Mouse (Mus musculus) T-helper 17 cell (primary cell): Measurements from ENCODE around the gene Slc29a2.

ENCODE experiments used
- in situ Hi-C, 2 experiments: fragments of 300-600 bp; cut with MboI, MseI; formaldehyde crosslinking; loops; 1 replicate in 1 of 2; 2 replicates in 1 of 2; pipeline ENCODE4 v1.15.1; 2025; ENCODE audit warnings: high pct_unique_total_duplicates in 2 of 2

Slc29a2 gene

DNA sequence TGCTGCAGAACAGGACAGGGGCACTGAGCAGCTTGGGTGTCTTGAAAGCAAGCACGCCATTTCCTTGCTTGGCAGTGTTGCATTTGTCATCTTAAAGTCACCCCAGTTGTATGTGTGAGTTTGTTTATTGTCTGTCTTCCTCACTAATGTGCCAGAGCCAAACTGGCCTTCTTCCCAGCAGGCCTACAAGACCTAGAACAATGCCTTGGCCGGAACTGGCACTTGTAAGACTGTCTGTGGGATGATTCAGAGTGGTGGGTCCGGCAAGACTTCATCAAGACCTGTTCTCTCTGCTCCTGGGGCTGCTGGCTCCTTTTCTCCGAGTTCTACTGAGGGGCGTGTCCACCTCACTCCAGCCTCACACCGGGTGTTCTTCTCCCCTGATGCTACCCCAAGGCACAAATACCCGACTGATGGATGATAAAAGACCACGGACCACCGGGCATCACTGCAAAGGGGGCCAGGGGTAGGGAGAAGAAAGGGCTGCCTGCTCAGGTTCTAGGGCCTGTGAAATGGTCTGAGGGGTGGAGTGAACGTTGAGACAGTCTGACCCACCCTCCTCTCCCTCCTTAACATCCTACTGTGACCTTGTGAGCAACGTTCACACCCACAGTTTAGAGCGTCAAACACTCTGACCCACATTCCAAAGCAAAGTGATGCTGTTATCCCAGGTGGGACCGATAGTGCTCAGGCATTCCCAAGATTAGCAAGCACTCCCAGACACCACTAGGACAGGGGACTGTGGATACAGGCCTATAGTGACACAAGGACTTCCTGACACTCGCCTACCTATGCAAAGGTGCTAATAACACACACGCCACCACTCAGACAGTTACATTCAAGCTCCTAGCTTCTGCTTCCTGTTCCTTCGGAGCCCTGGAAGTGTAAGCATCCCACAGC, 34.5 kb downstream of the Slc29a2 start:
- in situ Hi-C loops: no loop called here

DNA sequence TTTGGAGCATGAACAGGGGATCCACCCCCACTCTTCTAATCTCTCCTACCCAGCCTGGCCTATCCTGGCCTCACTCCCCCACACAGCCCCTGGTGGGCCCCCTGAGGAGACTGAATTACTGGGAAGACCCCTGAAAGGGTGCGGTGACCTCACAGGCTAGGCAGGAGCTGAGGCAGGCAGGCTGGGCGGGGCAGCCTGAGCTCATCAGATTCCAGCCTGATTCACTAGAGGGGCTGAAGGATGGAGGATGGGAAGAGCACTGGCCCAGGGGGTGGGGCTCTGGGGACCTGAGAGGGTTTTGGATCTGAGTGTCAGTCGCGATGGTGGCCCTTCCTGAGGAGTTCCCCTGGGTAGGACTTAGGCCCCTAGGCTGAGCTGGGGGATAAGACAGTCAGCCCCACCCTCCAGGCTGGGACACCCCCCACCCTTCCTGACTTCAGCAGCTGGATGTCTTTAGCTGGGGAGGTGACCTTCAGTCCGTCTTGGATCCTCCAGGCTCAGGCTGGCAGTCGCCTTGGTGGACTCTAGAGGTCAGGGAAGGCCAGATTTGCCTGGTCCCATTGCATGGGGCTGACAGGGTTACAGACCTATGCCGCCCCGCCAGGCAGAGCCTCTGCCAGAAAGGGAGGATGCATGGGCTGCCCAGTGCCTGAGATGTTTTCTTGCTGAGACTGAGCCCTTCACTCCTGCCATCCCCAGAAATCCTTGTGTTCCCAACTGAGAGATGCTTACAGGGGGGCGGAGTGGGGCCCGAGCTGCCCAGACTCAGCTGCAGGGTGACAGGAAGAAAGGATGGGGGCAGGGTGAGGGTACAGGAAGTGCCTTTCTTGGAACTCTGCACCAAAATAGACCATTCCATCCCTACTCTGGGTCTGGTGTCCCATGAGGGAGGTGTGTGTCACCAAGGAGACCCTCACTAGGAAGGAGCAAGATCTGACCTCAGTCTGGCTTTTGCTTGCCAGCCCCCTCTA, 35.4 kb downstream of the Slc29a2 start:
- in situ Hi-C loops: no loop called here

DNA sequence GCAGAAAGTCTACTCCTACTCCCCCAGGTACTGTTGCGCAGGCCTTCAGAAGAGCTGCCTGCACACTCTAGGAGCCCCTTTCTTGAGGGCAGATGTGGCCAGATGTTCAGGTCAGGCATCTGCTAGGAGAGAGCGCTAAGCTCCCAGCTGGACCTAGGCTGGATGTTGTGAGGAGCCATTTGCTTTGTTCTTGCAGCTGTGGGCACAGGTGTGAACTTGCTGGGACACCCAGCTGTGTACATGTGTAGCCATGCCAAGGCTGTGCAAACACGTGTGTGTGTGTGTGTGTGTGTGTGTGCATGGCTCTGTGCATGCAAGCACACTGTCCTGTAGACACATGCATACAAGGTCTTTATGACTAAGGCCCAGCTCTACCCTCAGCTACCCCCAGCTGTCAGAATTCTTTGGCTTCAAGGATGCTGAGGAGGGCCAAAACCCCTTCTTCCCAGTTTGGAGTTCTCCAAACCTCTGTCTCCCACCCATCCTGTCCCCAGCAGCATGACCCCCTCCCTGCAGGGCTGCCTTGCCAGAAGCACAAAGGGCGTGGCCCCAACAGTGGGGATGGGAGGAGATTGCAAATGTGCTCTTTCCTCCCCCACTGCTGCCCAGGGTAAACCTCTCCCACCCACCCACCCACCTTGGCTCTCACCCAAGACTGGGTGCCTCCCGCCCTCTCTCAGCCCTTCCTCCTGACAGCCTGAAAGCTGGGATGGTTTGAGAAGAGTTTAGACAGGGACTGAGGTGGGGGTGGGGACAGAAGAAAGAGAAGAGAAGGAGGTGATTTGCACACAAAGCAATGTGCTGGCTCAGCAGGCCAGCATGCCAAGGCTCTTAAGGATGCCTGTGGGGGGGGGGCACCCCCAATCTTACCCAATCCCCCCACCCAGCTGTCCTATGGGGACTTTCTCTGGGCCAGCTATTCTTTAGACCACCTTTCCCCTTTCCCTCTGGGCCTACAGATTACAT, 37.0 kb downstream of the Slc29a2 start:
- in situ Hi-C loops: no loop called here

DNA sequence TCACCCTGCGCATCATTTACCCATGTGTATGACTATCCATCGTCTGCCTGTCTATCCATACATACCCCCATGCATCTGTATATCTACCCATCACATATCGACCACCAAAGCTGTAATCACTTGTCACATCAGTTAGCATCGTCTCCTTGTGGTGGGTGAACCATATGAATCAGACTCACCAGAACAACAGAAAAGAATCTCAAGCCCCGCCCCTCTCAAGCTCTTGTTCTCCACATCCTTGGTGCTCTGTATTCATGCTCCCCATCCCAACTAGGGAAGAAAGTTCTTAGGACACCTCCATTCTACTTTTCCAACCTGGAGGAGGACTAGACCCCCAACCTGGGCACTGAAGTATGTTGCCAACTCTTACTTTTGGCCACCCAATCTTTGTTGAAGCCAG, 38.4 kb downstream of the Slc29a2 start:
- in situ Hi-C loops: no loop called here

DNA sequence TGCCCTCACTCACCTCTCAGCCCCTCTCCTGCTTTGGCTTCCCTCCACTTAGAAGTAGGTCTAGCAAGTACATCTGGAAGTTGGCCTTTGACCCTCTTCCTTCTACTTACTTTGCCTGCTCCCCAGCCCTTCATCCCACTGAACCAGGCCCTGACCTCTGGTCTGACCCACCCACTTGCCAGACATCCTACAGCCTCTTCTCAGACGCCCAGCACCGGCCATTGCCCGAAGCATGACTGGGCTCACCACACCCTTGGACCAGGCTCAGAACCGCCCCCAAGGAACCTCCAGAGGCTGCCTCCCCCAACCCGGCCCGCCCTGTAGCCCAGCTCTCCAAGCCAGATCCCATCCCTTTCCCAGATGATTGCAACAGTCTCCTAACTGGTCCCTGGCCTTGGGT, 38.8 kb downstream of the Slc29a2 start:
- in situ Hi-C loops: no loop called here

DNA sequence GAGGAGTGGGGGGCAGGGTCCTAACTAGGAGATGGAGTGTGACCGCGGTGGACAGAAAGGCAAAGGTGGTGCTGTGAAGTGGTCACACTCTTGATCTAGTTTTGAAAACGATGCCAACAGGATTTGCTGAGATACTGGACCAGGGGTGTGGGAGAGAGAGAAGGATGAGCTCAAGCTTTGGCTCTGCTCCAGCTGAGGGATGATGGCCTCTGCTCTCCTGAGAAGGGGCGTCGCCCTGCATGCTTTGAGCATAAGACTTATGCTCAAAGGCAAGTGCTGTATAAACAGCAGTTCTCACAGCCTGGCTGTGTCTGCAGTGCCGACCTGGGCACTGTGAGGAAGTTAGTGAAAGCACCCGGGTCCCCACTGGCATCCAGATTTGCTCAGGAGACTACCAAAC, 41.4 kb downstream of the Slc29a2 start:
- in situ Hi-C loops: no loop called here

DNA sequence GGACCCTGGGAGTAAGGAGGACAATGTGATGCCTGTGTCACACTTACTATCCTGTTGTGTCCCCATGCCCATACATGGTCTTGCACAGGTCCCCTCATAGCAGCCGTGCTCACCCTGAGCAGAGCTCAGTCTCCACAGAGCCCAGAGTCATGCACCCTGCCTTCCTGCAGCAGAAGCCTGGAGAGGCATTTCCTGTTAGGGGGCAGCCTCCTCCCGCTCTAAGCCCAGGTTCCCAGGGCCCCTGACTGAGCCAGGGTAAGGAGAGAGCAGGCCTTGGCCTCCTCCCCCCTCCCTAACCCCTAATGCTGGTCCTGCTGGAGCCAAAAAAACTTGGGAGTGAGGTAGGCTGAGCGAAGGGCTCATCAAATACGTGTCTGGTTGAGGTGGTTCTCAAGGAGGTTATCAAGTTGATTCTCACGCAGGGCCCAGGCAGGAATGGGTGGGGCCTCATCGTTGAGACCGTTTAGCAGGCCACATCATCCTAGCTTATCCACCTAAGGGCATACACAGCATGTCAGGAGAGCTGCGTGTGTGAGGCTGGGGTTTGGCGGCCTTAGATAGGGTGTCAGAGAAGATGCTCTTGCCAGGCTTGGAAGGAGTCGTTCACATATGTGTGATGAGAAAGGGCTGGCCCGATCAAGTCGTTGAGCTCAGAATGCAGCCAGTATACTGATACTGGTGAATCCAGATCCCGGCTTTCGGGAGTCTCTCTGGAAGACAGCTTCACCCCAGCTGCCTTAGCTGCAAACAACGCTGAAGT, 43.6 kb downstream of the Slc29a2 start:
- in situ Hi-C loops: no loop called here

DNA sequence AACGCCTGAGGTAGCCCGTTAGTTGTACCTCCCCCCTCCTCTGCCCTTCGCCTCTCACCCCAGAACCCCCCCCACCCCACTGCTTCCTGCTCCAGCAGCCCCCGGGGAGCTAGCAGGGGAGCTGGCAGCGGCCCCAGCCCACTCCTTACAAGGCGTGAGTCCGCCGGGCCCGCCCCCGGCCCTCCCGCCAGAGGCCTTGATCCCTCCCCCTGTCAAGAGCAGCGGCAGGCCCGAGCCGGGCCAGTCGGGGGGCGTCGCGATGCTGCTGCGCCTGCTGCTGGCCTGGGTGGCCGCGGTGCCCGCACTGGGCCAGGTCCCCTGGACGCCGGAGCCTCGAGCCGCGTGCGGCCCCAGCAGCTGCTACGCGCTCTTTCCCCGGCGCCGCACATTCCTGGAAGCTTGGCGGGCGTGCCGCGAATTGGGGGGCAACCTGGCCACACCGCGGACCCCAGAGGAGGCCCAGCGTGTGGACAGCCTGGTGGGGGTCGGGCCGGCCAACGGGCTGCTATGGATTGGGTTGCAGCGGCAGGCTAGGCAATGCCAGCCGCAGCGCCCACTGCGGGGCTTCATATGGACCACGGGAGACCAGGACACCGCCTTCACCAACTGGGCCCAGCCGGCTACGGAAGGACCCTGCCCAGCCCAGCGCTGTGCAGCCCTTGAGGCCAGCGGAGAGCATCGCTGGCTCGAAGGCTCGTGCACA, 44.4 kb downstream of the Slc29a2 start, which contains the start of gene Cd248:
TSS of gene Cd248 (plus strand) at position 212 of the 703 bp plus-strand sequence.
- in situ Hi-C loops: no loop called here

DNA sequence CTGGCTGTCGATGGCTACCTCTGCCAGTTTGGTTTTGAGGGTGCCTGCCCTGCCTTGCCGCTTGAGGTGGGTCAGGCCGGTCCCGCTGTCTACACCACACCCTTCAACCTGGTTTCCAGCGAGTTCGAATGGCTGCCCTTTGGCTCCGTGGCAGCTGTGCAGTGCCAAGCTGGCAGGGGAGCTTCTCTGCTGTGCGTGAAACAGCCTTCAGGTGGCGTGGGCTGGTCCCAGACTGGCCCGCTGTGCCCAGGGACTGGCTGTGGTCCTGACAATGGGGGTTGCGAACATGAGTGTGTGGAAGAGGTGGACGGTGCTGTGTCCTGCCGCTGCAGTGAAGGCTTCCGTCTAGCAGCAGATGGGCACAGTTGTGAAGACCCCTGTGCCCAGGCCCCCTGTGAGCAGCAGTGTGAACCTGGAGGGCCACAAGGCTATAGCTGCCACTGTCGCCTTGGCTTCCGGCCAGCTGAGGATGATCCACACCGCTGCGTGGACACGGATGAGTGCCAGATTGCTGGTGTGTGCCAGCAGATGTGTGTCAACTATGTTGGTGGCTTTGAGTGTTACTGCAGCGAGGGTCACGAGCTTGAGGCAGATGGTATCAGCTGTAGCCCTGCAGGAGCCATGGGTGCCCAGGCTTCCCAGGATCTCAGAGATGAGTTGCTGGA, 45.0 kb downstream of the Slc29a2 start:
- in situ Hi-C loops: no loop called here

DNA sequence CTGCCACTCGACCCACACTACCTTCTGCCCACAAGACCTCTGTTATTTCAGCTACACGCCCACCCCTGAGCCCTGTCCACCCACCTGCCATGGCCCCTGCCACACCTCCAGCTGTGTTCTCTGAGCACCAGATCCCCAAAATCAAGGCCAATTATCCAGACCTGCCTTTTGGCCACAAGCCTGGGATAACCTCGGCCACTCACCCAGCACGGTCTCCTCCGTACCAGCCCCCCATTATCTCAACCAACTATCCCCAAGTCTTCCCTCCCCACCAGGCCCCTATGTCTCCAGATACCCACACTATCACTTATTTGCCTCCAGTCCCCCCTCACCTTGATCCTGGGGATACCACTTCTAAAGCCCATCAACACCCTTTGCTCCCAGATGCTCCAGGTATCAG, 45.8 kb downstream of the Slc29a2 start:
- in situ Hi-C loops: no loop called here

DNA sequence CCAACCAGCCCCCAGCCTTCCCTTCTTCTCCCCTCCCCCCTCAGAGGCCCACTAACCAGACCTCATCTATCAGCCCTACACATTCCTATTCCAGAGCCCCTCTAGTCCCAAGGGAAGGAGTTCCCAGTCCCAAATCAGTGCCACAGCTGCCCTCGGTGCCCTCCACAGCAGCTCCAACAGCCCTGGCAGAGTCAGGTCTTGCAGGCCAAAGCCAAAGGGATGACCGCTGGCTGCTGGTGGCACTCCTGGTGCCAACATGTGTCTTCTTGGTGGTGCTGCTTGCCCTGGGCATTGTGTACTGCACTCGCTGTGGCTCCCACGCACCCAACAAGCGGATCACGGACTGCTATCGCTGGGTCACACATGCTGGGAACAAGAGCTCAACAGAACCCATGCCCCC, 46.3 kb downstream of the Slc29a2 start:
- in situ Hi-C loops: no loop called here

DNA sequence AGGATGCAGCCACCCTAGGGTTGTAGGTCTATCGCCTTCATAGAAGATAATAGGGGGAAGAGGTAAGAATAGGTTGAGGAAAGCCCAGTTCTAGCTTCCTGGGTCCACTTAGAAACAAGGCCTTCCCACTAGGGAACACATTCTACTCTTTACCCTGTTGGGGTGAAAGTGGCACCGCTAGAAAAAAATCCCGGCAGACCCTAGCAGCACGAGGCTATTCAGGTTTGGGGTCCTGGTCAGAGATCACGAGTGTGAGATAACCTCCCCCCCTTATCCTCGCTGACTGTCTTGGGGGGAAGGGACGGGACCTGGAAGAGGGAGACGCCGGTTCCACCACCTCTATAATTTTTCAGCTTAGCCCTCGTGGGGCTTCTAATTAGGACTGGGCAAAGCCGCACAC, 47.4 kb downstream of the Slc29a2 start:
- in situ Hi-C loops: no loop called here

DNA sequence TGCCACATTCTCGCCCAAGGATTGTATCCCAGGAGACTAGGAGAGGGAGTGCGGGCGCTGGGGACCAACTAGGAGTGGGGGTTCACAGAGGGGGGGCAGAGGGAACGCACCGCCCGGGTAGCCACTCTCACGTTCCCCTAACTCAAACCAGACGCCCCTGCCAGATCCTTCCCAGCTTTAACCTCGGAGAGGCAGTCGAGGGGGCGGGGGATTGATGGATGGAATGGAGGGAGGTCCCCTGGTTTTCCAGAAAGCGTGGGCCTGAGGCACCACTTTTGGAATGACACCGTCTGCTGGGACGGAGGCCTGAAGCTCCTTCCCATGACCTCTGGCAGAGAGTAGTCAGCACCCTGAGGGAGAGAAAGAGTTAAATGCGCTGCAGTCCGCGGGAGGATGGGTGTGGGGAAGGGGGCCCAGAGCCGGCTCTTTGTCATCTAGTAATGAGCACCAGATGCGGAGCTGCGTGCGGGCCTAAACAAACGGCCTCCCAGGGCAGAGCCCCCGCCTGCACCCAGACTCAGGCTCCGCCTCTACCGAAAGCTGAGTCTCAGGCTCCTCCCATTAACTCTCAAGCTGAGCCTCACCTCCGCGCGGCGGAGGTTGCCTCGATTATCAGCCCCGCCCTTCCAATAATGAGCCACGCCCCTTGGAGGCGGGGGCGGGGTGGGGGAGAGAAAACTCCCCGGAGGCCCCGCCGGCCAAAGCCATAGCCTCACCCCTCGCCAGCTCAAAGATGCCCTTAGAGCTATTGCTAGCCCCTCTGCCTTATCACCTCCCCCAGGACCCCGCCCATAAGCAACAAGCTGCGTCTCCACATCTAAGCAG, 48.1 kb downstream of the Slc29a2 start:
- in situ Hi-C loops: no loop called here

DNA sequence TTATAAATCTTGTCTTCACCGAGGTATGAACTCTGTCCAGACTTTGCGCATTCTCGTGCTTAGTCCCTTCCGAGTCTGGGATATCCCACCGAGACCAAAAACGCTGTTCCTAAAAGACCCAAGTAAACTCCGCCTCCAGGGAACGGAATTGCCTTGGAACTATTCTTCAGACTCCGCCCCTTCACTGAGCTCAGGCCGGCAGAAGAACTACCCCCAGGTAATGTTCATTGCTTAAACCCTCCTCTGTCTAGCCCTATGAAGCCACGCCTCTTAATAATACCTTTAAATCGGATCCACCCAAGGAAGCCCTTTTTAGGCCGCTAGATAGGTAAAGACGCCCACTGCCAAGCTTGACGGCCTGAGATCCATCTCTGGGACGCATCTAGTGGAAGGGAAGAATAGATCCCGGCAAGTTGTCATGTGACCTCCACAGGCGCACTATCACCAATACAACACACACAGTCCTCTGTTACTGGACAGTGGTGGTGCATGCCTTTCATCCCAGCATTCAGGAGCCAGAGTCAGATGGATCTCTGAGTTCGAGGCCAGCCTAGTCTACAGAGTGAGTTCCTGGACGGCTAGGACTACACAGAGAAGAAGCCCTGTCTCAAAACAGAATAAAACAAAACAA, 48.8 kb downstream of the Slc29a2 start:
- in situ Hi-C loops: no loop called here

DNA sequence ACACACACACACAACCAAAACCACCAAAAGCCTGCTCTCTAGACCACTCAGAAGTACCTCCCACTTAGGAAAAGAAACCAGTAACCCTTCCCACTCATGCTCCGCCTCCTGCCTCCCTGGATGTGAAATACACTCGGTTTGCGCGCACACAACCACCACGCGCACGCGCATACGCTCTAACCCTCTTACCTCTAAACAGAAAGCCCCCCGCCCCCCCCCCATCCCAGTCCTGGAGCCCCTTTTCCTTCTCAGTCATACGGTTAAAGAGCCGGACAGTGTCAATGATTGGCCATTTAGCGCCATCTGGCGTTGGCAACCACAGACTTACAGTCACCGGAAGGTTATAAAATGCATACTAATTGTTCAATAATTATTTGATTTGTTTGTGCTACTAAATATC, 49.4 kb downstream of the Slc29a2 start:
- in situ Hi-C loops: no loop called here

DNA sequence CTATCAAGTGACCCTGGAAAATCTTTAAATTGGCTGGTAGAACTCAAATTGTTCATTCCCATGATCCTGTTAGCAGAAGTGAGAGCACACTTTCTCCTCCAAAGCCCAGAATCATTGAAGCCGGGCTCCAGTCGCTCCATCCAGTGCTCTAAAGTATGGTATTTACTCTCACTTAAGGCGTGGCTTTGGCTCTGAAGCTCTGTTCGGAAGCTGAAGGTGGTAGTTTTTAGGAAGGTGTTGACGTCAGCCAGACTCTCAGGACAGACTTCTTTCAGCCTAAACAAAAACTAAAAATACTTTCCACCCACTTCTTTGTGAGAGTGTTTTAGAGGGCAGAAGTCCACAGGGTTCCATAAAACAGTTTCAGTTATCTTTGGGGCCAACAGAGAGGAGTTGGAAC, 49.9 kb downstream of the Slc29a2 start:
- in situ Hi-C loops: no loop called here

DNA sequence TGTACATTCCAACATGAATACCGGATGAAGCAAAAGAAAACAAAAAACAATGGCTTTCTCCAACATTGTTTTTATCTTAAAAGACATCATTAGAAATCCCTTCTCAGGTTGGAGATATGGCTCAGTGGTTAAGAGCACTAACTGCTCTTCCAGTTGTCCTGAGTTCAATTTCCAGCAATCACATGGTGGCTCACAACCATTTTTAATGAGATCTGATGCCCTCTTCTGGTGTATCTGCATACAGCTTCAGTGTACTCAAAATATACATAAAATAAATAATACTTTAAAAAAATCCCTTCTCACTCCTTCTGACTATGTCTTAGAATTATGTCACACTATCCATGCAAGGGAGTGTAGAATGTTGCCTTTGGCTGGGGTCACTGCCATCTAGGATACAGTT, 55.6 kb downstream of the Slc29a2 start:
- in situ Hi-C loops: no loop called here
